Mouse (Mus musculus) left cerebral cortex, adult 18-20 months (tissue): ENCODE results near the gene Coro2b. TPM values are rescaled to one million over a fixed set of nuclear protein-coding genes. Genes with fewer than 3 reads are reported as not detected.

Source experiments
- DNase-seq, 2 experiments: peaks; one replicate each; pipeline ENCODE4 v3.0.0; 2021 to 2022; ENCODE audit warnings: low spot score in 2 of 2, mixed read lengths in 1 of 2
- long read RNA-seq, 2 experiments: library from polyadenylated mRNA; stranded (forward); transcript quantifications; one replicate each; pipeline ENCODE4 v2.0.0; 2021
- total RNA-seq, 2 experiments: library from RNA; stranded (reverse); gene quantifications; 2 replicates each; pipeline ENCODE4 v1.2.3; 2021

Gene Coro2b
- total RNA-seq, result 100 to 1,000 TPM; 162 to 174 TPM
- long read RNA-seq, experiment 1, transcript Coro2b-201 (12 exons, 3,610 nt), result major isoform, 24 of 70 reads
- long read RNA-seq, experiment 1, partial matches to known transcripts, result 41 of 70 reads
- long read RNA-seq, experiment 1, other reads (novel, unspliced or antisense), result 5 of 70 reads
- long read RNA-seq, experiment 2, transcript Coro2b-201 (12 exons, 3,610 nt), result major isoform, 16 of 57 reads
- long read RNA-seq, experiment 2, partial matches to known transcripts, result 12 of 57 reads
- long read RNA-seq, experiment 2, other reads (novel, unspliced or antisense), result 29 of 57 reads

DNA sequence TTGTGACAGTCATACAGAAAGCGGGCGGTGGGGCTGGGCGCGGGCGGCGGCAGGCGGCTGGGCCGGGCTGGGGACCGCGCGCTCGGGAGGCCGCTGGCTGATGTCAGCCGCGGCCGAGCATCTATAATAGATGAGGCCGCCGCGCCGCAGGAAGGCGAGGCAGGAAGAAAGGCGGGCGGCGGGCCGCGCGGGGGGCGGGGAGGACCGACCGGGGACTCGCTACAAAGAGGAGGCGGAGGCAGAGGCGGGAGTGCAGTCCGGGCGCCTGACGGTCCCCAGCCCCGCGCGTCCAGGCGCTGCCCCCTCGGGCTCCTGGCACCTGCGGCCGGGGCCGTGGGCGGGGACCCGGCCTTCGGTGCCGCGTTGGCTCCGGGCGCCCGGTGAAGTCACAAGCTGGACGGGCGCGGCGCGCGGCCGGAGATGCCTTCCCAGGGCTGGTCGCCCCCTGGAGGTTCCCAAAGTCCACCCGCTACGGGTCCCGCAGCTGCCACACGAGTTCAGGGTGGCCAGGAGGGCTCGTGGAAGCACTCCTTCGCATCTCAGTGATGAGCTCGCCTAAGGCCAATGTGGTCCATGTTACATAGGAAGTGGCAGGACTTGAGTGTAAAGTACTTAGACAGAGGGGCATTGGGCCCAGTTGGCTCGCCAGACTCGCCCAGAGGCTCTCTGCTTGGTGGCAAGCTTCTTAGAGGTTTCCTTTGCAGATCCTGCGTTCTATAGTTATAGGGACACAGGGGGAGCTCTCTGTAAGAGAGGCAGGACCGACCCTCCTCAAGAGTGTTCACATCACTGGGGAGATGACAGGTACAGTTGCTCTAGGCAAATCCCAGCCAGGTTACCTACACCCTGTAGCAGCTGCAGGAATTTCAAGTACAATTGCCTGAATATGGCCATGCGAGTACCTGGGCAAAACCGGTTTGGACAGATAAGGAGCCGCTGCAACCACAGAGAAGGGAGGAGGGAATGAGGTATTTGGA lies at the start of gene Coro2b:
Gene Coro2b (minus strand): TSS at position 390 of the 977 bp plus-strand sequence.
- peak; percentile 73 to 81 for DNase-seq

DNA sequence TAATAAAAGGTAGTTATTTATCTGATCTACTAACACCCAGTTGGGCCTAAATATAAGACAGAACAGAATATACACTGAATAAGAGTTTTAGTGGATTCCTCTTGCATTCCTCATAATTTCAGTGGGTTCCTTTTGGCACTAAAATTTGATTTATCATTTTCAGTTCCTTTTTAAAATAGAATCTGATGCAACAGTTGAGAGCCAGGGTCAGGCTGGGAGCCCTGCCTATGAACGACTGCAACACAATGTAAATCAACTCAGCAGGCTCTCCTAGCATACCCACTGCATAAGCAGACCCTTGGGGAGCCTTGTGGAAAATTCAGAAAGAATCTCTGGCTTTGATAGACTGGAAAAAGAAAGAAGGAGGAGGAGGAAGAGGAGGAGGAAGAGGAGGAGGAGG lies 40.7 kb upstream of the Coro2b start:
- DNase-seq, result no peak

DNA sequence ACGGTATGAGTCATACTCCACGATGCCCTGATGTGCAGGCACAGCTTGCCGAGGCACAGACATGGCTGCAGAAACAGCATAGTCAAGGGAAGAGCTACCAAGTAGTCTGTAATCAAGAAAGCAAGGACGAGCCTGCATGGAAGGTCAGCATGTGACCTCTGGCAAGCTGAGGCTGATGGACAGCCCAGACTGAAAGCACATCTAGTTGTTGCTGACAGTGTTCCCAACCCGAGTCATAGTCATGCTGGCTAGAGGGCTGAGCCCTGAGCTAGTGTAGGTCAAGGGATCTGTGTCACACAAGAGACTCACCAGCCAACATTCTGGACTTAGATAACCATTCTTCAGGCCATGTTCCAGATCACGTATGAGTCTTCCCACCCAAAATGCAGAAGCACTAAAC lies 32.3 kb upstream of the Coro2b start:
- no peak for DNase-seq

DNA sequence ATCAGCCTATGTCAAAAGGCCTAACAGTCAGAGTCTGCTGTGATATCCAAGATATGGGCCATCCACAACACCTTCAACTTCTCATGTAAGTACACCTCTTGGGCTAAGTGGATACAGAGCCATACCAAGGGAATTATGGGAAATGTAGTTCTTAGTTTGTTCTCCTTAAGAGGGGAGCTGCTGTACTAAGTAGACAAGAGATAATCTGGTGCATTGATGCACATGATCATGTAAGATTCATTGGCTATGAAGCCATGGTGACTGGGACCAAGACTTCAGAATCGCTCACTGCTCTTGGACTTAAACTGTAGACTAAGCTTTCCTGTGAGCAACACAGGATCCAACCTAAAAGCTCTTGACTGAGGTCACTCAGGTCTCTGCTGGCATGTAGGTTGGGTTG lies 31.0 kb upstream of the Coro2b start:
- no peak for DNase-seq

DNA sequence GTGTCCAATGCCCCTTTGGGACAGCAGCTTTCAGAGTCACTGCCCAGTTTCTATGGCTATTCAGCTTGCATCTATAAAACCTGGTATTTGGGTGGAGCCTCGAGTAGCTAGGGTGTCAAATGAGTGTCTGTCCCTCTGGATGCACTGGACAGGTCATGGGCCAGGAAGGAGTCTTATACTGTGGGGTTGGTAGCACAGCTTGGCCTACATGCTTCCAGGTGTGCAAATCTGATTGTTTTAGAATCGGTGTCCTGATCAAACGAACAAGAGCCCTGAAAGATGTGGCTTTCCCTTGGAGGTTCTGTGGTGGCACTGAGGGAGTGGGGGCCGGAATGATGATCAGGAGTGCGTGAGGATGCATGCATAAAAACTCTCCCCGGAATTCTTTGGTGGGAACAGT lies 25.4 kb upstream of the Coro2b start:
- no peak for DNase-seq

DNA sequence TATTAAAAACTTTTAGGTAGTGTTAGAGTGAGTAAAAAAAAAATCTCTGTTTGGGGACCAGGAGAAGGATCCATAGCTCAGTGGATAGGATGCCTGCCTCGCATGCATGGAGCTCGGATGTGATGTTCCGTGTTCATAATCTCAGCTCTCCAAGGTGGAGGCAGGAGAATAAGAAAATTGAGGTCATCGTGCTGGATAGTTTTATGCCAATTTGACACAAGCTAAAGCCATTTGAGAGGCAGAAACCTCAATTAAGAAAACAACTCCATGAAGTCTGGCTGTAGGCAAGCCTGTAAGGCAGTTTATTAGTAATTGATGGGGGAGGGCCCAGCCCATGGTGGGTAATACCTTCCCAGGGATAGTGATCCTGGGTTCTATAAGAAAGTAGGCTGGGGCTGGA lies 23.6 kb upstream of the Coro2b start:
- DNase-seq, result no peak

DNA sequence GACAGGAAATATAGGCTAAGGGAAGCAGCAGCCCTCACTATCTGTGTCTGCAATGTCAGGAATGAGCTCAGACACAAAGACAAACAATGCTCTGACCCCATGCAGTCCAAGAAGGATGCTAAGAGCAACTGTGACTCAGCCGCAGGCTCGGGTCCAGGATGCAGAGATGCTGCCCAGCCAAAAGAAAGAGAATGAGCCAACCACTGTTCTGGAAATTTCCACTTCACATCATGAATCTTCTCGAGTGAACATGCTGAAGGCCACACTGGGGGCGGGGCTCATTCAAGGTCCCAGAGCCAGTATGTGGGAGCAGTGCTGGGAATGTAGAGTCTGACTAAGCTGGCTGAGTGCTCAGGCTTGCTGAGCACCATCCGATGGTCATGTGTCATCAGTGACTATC lies 23.2 kb upstream of the Coro2b start:
- peak; percentile 64 to 74 for DNase-seq

DNA sequence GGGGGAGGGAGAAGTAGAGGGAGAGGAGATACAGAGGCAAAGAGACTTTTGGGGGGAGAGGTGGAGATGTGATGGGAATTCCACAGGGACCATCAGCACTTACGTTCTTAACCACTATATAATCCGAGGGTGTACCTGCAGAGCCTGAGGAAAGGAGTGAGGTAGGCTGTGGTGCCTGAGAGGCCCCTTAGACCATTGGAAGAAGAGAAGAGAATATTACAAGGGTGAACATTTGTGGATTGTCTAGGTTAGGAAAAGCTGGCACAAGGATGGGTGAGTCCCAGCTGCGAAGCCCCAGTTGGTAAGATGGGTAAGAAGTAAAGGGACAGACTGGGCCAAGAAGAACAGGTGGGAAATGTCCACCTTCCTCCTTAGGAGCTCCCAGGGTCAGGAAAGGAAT lies 22.6 kb upstream of the Coro2b start:
- DNase-seq, result no peak

DNA sequence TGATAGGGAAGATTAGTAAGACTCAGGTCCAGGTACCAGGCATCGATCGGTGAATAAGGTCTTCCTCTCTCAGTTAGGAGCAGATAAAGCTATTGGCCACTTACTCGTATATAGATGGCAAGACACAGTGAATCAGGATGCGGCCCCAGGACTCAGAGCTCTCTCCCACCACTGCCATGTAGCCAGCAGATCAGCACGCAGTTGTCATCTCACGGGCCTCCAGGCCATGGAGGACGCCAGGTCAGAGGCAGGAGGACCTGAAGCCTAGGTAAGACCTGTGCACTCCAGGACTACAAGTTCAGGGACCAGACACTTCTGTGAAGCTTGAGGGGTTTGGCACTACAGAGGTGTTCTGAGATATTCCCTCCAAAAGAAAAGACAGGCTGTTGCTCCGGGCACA lies 21.2 kb upstream of the Coro2b start:
- DNase-seq, result no peak

DNA sequence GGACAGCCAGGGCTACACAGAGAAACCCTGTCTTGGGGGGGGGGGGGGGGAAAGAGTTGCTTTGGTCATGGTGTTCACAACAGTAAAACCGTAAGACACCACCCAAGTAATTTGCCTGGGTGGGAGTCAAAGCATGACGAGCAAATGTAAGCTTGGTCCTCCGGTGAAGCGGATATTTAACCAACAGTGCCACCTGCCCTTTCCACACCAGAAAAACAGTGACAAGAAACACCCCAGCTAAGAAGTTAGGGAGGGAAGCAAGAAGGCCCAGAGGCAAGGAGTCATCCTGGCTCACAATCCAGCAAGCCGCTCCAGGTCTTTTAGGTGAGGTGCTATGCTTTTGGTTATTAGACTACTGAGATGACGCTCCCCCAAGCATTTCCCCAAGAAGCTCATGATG lies 19.9 kb upstream of the Coro2b start:
- DNase-seq, result no peak

DNA sequence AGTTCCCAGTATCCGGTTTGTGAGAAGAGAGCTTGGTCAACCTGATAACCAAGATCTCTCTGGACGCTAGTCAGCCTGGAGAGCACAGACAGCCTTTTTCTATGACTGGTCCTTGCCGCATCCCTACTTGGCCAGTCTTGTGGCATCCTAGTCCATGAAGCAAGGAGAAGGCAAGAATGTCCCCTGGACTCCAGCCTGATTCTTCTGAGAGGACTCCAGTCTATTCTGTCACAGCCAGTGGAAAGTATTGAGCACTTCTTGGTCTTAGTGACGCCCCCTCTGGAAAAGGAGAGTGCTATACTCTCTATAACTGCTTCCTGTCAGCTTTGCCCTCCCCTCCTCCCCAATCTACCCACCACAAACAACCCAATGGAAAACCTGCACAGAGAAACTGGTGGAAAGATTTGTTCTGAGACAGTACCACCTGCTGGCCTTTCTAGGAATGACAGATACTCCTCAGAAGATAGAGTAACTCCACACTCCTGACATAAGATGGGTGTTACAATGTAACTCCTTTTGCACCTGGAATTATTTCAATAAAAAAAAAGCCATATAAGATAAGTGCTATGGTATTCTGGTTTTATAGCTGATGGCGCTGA lies 18.5 kb upstream of the Coro2b start:
- DNase-seq, result peak; percentile 69 to 80

DNA sequence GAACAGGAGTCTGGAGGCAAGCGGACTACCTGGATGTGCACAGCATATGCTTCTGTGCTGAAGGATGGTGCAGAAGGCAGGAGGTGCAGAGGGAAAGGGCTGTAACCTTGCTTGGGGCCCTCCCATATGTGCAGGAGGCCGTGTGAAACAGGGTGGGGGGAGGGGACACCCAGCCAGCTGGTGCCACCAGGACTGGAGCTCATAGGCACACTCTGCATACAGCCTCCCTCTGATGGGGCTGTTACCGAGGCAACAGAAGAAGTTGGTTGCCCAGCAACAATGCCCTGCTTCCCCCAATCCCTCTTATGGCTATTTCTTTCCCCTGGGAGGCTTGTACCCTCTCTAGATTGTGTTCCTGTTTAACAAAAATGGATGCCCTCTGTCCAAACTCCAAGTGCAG lies 17.8 kb upstream of the Coro2b start:
- DNase-seq, result peak; percentile 46 to 68

DNA sequence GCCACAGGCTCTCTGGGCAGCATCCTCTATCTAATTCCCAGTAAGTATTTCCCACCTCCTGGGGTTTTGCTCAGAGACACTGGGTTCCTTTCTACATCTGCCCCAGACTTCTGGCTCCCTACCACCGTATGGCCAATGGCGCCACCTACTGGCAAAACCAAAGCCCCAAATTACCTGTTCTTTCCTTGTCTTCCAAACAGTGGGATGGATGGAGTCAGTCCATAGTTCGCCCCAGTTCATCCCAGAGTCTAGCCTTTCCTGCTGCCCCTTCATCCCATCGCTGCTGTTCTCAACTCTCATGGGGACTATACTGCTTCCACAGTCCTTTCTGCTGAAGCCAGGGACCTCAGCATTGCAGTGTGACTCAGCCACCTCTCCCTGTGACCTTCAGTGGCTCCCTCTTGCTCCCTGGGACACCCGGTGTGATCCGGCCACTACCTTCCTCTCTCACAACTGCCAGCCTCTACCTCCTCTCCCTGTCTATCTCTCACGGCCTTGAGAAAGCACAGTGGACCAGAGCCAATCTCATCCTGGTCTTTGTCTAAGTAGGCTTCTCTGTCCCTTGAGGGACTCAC lies 16.6 kb upstream of the Coro2b start:
- DNase-seq, result peak; percentile 84 to 94

DNA sequence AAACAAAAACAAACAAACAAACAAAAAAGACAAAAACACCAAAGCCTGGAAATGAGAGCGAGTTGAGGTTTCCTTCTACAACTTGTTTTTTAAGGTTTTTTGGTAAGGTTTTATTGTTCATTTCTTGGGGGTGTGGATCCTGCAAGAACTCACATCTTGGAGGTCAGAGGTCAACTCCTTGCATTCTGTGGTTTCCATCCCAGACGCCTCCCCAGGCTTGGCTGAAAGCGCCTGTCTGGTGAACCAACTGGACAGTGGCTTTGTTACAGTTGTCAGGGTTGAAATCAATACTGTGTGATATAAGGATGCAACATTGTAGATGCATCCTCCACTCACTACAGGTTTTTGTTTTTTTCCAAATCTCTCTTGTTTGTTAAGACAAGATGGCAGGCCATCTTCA lies 14.7 kb upstream of the Coro2b start:
- DNase-seq, result no peak

DNA sequence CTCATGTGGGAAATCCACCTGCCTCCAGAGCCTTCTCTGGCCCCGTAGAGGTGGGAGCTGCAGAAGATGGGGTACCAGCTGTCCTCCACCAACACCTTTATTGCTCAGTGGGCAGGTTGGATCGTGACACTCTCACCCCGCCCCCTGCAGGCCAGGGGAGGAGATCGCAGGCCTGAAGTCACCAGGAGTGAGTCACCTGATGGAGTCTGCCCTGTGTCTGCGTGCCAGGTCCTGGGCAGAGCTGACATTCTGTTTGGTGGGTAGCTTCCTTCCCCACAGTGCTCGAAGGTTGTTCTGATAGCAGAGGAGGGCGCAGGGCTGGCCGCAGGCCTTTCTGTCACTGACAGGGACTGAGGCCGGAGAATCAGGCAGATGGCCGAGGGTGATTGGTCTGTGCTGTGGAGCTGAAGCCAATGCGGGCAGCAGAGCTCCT lies 13.8 kb upstream of the Coro2b start:
- DNase-seq, result peak; percentile 49 to 62

DNA sequence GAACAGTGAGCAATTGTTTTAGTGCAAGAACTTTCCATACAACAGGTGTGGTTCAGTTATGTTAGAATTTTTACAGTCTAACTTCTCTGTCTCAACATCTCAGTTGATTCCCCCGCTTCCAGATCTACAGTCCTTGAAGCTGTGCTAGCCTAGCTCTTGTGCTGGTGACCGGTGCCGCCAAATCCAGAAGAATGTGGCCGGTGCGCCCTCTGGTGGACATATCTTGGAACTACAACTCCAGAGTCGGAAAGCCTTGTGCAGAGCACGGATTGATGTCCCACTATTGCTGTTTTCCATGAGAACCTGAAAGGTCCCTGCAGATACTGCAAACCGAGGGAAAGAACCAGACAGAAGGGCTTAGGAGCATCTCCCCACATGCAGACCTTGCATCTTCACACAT lies 13.0 kb upstream of the Coro2b start:
- DNase-seq, result peak; percentile 98 to 99

DNA sequence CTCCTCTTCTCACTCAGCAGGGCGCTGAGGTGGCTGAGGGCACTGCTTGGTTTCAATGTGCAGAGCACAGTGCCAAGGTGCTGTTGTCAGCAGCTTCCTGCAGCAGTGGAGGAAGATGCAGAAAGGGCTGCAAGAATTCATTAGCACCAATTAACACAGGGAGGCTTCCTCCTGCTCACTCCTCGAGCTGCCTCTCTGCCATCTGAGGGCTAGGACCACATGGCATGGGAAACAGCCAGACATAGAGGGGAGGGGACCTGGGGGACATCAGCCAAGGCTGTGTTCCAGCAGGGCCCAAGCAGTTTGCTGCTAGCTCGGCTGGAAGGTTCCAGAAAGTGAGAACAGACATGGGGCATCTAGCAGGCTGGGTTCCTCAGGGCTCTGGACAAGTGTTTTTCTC lies 10.6 kb upstream of the Coro2b start:
- no peak for DNase-seq

DNA sequence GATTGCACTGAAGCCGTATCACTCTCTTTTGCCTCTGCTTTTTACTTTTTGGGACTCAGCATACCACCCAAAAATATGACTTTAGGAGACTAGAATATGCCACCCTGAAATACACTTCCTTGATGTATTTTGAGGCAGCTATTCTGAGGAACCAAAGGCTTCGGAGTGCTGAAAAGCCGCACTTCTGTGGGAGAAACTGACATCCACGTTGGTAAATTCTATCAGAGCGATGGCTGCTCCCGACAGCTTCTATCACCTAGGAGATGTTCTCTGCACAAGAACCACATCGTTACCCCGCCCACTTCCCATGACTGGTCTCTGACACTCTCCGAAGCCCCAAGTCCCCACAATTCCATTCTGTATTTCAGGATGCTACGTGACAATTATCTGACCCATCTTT lies 8.0 kb upstream of the Coro2b start:
- peak in 1 of 2 experiments; percentile 44 for DNase-seq

DNA sequence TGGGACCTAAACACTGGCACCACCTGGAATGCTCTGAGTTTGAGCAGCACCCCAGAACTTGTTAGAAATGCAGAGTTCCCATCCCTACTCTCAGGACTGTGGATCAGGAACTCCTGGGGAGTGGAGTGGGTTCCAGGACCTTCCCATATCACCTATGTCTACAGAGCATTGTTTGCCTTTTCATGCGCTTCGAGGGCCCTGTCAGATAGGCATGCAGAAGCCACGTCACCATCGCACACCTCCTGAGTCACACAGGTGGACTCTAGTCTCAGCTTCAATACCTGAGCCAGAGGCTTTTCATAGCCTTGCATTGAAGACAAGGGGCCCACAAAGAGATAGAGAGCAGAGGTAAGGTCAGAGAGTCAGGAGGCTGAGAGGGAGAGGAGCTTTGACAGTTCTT lies 7.0 kb upstream of the Coro2b start:
- no peak for DNase-seq

DNA sequence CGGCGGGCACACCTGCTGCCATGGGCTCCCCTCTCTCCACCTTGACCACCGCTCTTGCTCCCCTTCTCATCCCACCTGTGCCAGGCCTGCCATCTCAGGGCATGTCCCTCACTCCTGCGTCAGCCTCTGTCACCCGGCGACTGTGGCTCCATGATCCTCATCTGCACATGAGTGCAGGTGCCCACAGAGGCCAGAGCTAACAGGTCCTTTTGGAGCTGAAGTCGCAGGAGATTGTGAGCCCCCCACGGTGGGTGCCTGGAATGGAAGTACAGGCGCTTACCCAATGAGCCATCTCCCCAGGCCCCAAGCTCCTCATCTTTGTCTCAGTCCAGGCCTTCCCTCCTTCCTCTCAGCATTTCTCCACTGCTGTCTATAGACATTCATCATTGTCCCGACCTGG lies 4.8 kb upstream of the Coro2b start:
- DNase-seq, result no peak

DNA sequence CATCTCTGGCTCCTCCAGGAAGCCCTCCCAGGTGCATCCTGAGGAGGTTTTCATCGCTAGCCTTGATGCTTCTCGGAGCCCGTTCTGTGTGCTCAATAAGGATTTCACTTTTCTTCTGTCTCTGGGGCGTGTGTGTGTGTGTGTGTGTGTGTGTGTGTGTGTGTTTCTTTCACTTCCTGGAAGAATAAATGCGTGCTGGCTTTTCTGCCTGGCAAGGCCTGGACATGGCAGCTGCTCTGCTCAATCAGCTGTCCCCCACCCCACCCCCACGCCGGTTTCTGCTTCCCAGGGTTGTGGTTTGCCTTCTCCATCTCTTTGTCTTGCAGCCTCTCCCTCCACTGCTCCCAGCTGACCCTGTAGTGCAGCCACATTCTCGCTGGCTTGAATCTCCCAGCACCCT lies 4.3 kb upstream of the Coro2b start:
- no peak for DNase-seq

DNA sequence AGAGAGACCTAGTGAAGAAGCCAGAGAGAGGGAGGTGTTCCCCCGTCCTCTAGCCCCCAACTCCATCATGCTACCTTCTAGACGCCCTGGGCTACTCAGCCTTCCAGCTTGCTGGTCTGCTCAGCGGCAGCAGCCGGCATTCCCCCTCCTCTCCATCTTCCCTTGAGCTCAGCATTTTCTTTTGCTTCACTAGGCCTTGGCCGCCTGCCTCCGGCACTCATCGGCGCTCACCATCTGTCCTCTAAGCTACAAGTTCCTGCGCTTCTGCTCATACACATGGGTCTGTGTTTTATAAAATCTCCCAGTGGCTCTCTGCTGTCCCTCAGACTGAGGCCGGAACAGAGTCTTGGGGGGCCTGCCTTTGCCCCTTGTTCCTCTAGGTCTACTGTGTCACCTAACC lies 3.9 kb upstream of the Coro2b start:
- DNase-seq, result peak; percentile 77 to 87
